10 mouse cellular contexts compared by ENCODE assay signal in the genomic region with DNA sequence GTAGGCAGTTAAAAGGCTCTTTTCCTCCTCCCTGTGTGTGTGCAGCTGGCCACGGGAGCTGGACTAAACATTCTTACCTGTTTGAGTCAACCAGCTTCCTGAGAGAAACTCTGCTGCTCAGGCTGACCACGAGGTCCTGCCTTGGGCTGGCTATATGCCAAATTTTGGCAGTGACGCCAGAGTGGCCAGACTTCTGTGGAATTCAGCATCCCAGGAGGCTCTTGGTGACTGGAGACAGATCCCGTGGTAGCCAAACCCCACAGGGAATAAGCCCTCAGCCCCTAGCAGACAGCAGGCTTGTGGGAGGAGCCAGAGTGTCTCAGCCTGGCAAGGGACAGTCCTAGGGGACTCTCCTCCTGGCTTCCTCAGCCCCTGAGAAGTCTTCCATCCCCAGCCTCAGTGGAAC. TPM values are rescaled to one million over a fixed set of nuclear protein-coding genes. Genes with fewer than 3 reads are reported as not detected.
DNase-seq lines count a peak whose midpoint lies in the region; ATAC-seq and TF ChIP-seq lines count a peak whose summit lies in the region.
"Had no signal": no experiment of that assay in that cellular context is flagged by ENCODE, and none has a peak within 500 bp of the region (broad histone marks: within the 10 kb centered on the region; RNA-seq: fewer than 3 reads in every experiment).

No protein-coding gene starts in this region.

- no peak for TF ChIP-seq CTCF in intestine, postnatal 0 days (IDR thresholded peaks at IDR 0.05; ENCODE audit: low read depth)
- no peak for TF ChIP-seq CTCF in stomach, postnatal 0 days (IDR thresholded peaks at IDR 0.05; ENCODE audit: low read depth)

- H3K4me2 ChIP-seq in intestine, embryonic 16.5 days (ENCODE audit: low read depth, low read length): no peak overlapping the region
- H3K4me2 ChIP-seq in intestine, postnatal 0 days (replicated peaks; ENCODE audit: low read depth): no peak overlapping the region
- H3K4me2 ChIP-seq in heart, embryonic 15.5 days: no peak overlapping the region; the same call in 1 of the 2 replicates
- no peak overlapping the region for H3K4me2 ChIP-seq in limb, embryonic 14.5 days (replicated peaks; ENCODE audit: low read depth, low read length, severe bottlenecking)
- H3K4me2 ChIP-seq in stomach, postnatal 0 days (replicated peaks; ENCODE audit: low read depth): no peak overlapping the region

- 13% methylated on average over 4 of the region's 4 CpGs for WGBS in intestine, embryonic 16.5 days
- 26% methylated on average over 4 of the region's 4 CpGs for WGBS in intestine, postnatal 0 days
- WGBS in heart, embryonic 15.5 days: 7% methylated on average over 4 of the region's 4 CpGs
- 7% methylated on average over 4 of the region's 4 CpGs for WGBS in limb, embryonic 14.5 days
- 11% methylated on average over 4 of the region's 4 CpGs for WGBS in stomach, postnatal 0 days

- TF ChIP-seq POLR2A in limb, embryonic 14.5 days (IDR thresholded peaks at IDR 0.05; ENCODE audit: borderline replicate concordance, extremely low read depth, insufficient read depth, insufficient read length): no peak

- H3K9me3 ChIP-seq in intestine, embryonic 16.5 days (ENCODE audit: control insufficient read depth, low read length): no peaks in the 10 kb centered on the region
- H3K9me3 ChIP-seq in intestine, postnatal 0 days (ENCODE audit: control insufficient read depth): no peaks in the 10 kb centered on the region
- H3K9me3 ChIP-seq in heart, embryonic 15.5 days (replicated peaks): no peaks in the 10 kb centered on the region
- no peaks in the 10 kb centered on the region for H3K9me3 ChIP-seq in limb, embryonic 14.5 days (ENCODE audit: control insufficient read depth, low read length)
- no peaks in the 10 kb centered on the region for H3K9me3 ChIP-seq in stomach, postnatal 0 days (ENCODE audit: control insufficient read depth, low read length)
- H3K9me3 ChIP-seq: G1E had no signal

- peaks cover 8% of the 10 kb centered on the region for H3K4me1 ChIP-seq in intestine, embryonic 16.5 days (ENCODE audit: control insufficient read depth, insufficient read depth, low read length)
- H3K4me1 ChIP-seq in intestine, postnatal 0 days (replicated peaks; ENCODE audit: control insufficient read depth, insufficient read depth, low read length): no peaks in the 10 kb centered on the region
- H3K4me1 ChIP-seq in heart, embryonic 15.5 days (replicated peaks): peaks cover 14% of the 10 kb centered on the region
- peaks cover 10% of the 10 kb centered on the region for H3K4me1 ChIP-seq in limb, embryonic 14.5 days (ENCODE audit: control insufficient read depth, insufficient read depth, low read length)
- H3K4me1 ChIP-seq in stomach, postnatal 0 days (replicated peaks; ENCODE audit: control insufficient read depth, insufficient read depth): no peaks in the 10 kb centered on the region

- ATAC-seq in intestine, embryonic 16.5 days: peak; percentile 37; the same call in 1 of the 2 replicates
- no peak for ATAC-seq in intestine, postnatal 0 days
- ATAC-seq in heart, embryonic 15.5 days (replicated peaks; ENCODE audit: insufficient number of reproducible peaks, insufficient read depth, low FRiP score, low read depth): 0 out of 2 replicates have a peak, but pooled peaks have one; percentile 47
- ATAC-seq in limb, embryonic 14.5 days (ENCODE audit: low FRiP score, low read depth): 0 out of 2 replicates have a peak, but pooled peaks have one; percentile 32
- peak; percentile 73 for ATAC-seq in stomach, postnatal 0 days (ENCODE audit: low FRiP score, low TSS enrichment)
- ATAC-seq in CD4-positive, CD25-positive, alpha-beta regulatory T cell, adult 4 months: no peak

- TF ChIP-seq EP300 in stomach, postnatal 0 days (optimal IDR thresholded peaks at IDR 0.05): no peak

- H3K27ac ChIP-seq in intestine, embryonic 16.5 days (ENCODE audit: low read length): no peak overlapping the region
- no peak overlapping the region for H3K27ac ChIP-seq in intestine, postnatal 0 days (ENCODE audit: low read depth, low read length)
- H3K27ac ChIP-seq in heart, embryonic 15.5 days: 0 out of 2 replicates have a peak overlapping the region, but pooled peaks have one; percentile 22
- H3K27ac ChIP-seq in limb, embryonic 14.5 days (replicated peaks; ENCODE audit: low read depth, low read length): no peak overlapping the region
- H3K27ac ChIP-seq in stomach, postnatal 0 days (replicated peaks): no peak overlapping the region

- H3K9ac ChIP-seq in intestine, embryonic 16.5 days (ENCODE audit: low read depth, low read length): no peak overlapping the region
- H3K9ac ChIP-seq in intestine, postnatal 0 days (ENCODE audit: low read depth, low read length): no peak overlapping the region
- H3K9ac ChIP-seq in heart, embryonic 15.5 days: no peak overlapping the region
- H3K9ac ChIP-seq in limb, embryonic 14.5 days (ENCODE audit: low read depth, low read length, severe bottlenecking): no peak overlapping the region
- H3K9ac ChIP-seq in stomach, postnatal 0 days (ENCODE audit: low read length): no peak overlapping the region

- no peaks in the 10 kb centered on the region for H3K27me3 ChIP-seq in intestine, embryonic 16.5 days (replicated peaks; ENCODE audit: control insufficient read depth, insufficient read depth, low read length)
- no peaks in the 10 kb centered on the region for H3K27me3 ChIP-seq in intestine, postnatal 0 days (replicated peaks; ENCODE audit: control insufficient read depth, insufficient read depth, low read length)
- peaks cover 41% of the 10 kb centered on the region for H3K27me3 ChIP-seq in heart, embryonic 15.5 days
- H3K27me3 ChIP-seq in limb, embryonic 14.5 days (ENCODE audit: control insufficient read depth, insufficient read depth, low read length): no peaks in the 10 kb centered on the region
- no peaks in the 10 kb centered on the region for H3K27me3 ChIP-seq in stomach, postnatal 0 days (ENCODE audit: control insufficient read depth, insufficient read depth, low read length)

- peak; percentile 54 for DNase-seq in cerebellum, adult 9-10 months
- peak; percentile 29 for DNase-seq in limb, embryonic 14.5 days (ENCODE audit: low spot score)
- peak; percentile 85 for DNase-seq in stomach, postnatal 0 days (ENCODE audit: low spot score)
- DNase-seq in left cerebral cortex, adult 18-20 months (ENCODE audit: low spot score in 2 of 2): no peak

- no peak overlapping the region for H3K4me3 ChIP-seq in intestine, embryonic 16.5 days (ENCODE audit: low read length)
- H3K4me3 ChIP-seq in intestine, postnatal 0 days (ENCODE audit: low read depth, low read length): no peak overlapping the region
- H3K4me3 ChIP-seq in heart, embryonic 15.5 days: no peak overlapping the region
- no peak overlapping the region for H3K4me3 ChIP-seq in limb, embryonic 14.5 days (replicated peaks; ENCODE audit: low read length)
- H3K4me3 ChIP-seq in stomach, postnatal 0 days (ENCODE audit: low read depth, low read length): no peak overlapping the region

- H3K36me3 ChIP-seq in intestine, embryonic 16.5 days (ENCODE audit: control insufficient read depth, insufficient read depth, low read length): no peaks in the 10 kb centered on the region
- H3K36me3 ChIP-seq in intestine, postnatal 0 days (ENCODE audit: control insufficient read depth, insufficient read depth): no peaks in the 10 kb centered on the region
- H3K36me3 ChIP-seq in heart, embryonic 15.5 days: no peaks in the 10 kb centered on the region
- no peaks in the 10 kb centered on the region for H3K36me3 ChIP-seq in limb, embryonic 14.5 days (ENCODE audit: control insufficient read depth, insufficient read depth, low read length)
- no peaks in the 10 kb centered on the region for H3K36me3 ChIP-seq in stomach, postnatal 0 days (ENCODE audit: control insufficient read depth, insufficient read depth, low read length)
- H3K36me3 ChIP-seq: G1E had no signal

RNA-seq across cellular contexts. Expression of a gene that starts 19.9 kb away (rescaled TPM):
- 0.33 and 0.55 TPM in 2 replicates for polyA plus RNA-seq in intestine, embryonic 16.5 days (2015; fragmentation: Nextera tagmentation; extraction: Ambion mirVana)
- polyA plus RNA-seq in intestine, postnatal 0 days (2015; fragmentation: Nextera tagmentation; extraction: Ambion mirVana): 0.12 and 0.17 TPM in 2 replicates
- polyA plus RNA-seq in heart, embryonic 15.5 days (2015; fragmentation: Nextera tagmentation; extraction: Ambion mirVana): 0.48 and 0.90 TPM in 2 replicates
- polyA plus RNA-seq in limb, embryonic 14.5 days (2012; rRNA removed): 0.49 and 0.54 TPM in 2 replicates
- polyA plus RNA-seq in limb, embryonic 14.5 days (2014; fragmentation: Nextera tagmentation; extraction: Ambion mirVana): 0.28 and 0.48 TPM in 2 replicates
- 1.0 and 1.9 TPM in 2 replicates for polyA plus RNA-seq in stomach, postnatal 0 days (2015; fragmentation: Nextera tagmentation; extraction: Ambion mirVana)
- polyA plus RNA-seq in CD4-positive, CD25-positive, alpha-beta regulatory T cell, adult 4 months (2017; shearing (Covaris generic)): under 1 TPM in 1 of 2 experiments, not detected in 1; 0.20 TPM
- 10 to 100 TPM; 16.8 to 20.1 TPM for total RNA-seq in left cerebral cortex, adult 18-20 months (2021)
- polyA plus RNA-seq: G1E had no signal

RNA-seq across cellular contexts. Expression of a gene that starts 44.7 kb away (rescaled TPM):
- not detected in 2 replicates for polyA plus RNA-seq in intestine, embryonic 16.5 days (2015; fragmentation: Nextera tagmentation; extraction: Ambion mirVana)
- not detected in 2 replicates for polyA plus RNA-seq in intestine, postnatal 0 days (2015; fragmentation: Nextera tagmentation; extraction: Ambion mirVana)
- not detected in 2 replicates for polyA plus RNA-seq in heart, embryonic 15.5 days (2015; fragmentation: Nextera tagmentation; extraction: Ambion mirVana)
- not detected in 2 replicates for polyA plus RNA-seq in limb, embryonic 14.5 days (2012; rRNA removed)
- polyA plus RNA-seq in limb, embryonic 14.5 days (2014; fragmentation: Nextera tagmentation; extraction: Ambion mirVana): not detected in 2 replicates
- polyA plus RNA-seq in stomach, postnatal 0 days (2015; fragmentation: Nextera tagmentation; extraction: Ambion mirVana): not detected in 2 replicates
- polyA plus RNA-seq in CD4-positive, CD25-positive, alpha-beta regulatory T cell, adult 4 months (2017; shearing (Covaris generic)): not detected
- not detected for total RNA-seq in left cerebral cortex, adult 18-20 months (2021)
- total RNA-seq: G1E had no signal
- polyA plus RNA-seq: G1E; gonadal fat pad, adult 2 months had no signal

Comparison
In these comparisons a context has a peak if more than half of its experiments do, and no peak if none do; other contexts are left out.
1. ATAC-seq: peak in intestine, embryonic 16.5 days (single experiment), heart, embryonic 15.5 days (single experiment), limb, embryonic 14.5 days (single experiment) and stomach, postnatal 0 days (single experiment); none in intestine, postnatal 0 days (single experiment) and CD4-positive, CD25-positive, alpha-beta regulatory T cell, adult 4 months (single experiment).
2. DNase-seq: peak in cerebellum, adult 9-10 months (single experiment), limb, embryonic 14.5 days (single experiment) and stomach, postnatal 0 days (single experiment); none in left cerebral cortex, adult 18-20 months (0 of 2).